9 mouse cellular contexts compared by ENCODE assay signal in genomic region chr2:166009393-166009947, GRCm38 (mm10). TPM values are rescaled to one million over a fixed set of nuclear protein-coding genes. Genes with fewer than 3 reads are reported as not detected.
DNase-seq lines count a peak whose midpoint lies in the region; ATAC-seq and TF ChIP-seq lines count a peak whose summit lies in the region.
"Had no signal": no experiment of that assay in that cellular context is flagged by ENCODE, and none has a peak within 500 bp of the region (broad histone marks: within the 10 kb centered on the region; RNA-seq: fewer than 3 reads in every experiment).

No protein-coding gene starts in this region.

- peaks cover 50% of the 10 kb centered on the region for H3K4me1 ChIP-seq in kidney, adult 2 months (ENCODE audit: control insufficient read depth, insufficient read depth, low read length)
- peaks cover 19% of the 10 kb centered on the region for H3K4me1 ChIP-seq in kidney, embryonic 14.5 days (ENCODE audit: control insufficient read depth, insufficient read depth, low read length)
- peaks cover 17% of the 10 kb centered on the region for H3K4me1 ChIP-seq in cerebellum, adult 2 months (ENCODE audit: control insufficient read depth, insufficient read depth, low read length)

- no peak overlapping the region for H3K4me3 ChIP-seq in kidney, adult 2 months (ENCODE audit: insufficient read depth, low read depth, low read length)
- H3K4me3 ChIP-seq in kidney, embryonic 14.5 days (ENCODE audit: low read length), result no peak overlapping the region
- no peak overlapping the region for H3K4me3 ChIP-seq in cerebellum, adult 2 months (replicated peaks; ENCODE audit: insufficient read depth, low read depth, low read length)
- H3K4me3 ChIP-seq: lung, embryonic 15.5 days had no signal

- H3K27me3 ChIP-seq in kidney, adult 2 months (replicated peaks; ENCODE audit: control insufficient read depth, insufficient read depth, low read length), result no peaks in the 10 kb centered on the region
- no peaks in the 10 kb centered on the region for H3K27me3 ChIP-seq in kidney, embryonic 14.5 days (ENCODE audit: control insufficient read depth, insufficient read depth, low read length)
- no peaks in the 10 kb centered on the region for H3K27me3 ChIP-seq in cerebellum, adult 2 months (ENCODE audit: control insufficient read depth, insufficient read depth, low read length)
- H3K27me3 ChIP-seq: lung, embryonic 15.5 days had no signal

- H3K9ac ChIP-seq in kidney, embryonic 14.5 days (ENCODE audit: low read depth, low read length), result no peak overlapping the region
- H3K9ac ChIP-seq: lung, embryonic 15.5 days had no signal

- no peaks in the 10 kb centered on the region; the same call in 1 of the 2 replicates for H3K36me3 ChIP-seq in kidney, adult 2 months (ENCODE audit: control insufficient read depth, insufficient read depth, low read length)
- no peaks in the 10 kb centered on the region for H3K36me3 ChIP-seq in kidney, embryonic 14.5 days (ENCODE audit: control insufficient read depth, insufficient read depth, low read length)
- H3K36me3 ChIP-seq: lung, embryonic 15.5 days had no signal

- intact Hi-C loops in gastrocnemius, postnatal 36 days (cut with DNase I), result no loop called here
- intact Hi-C loops in left cerebral cortex, postnatal 4 days (cut with DNase I), result no loop called here

- no peak for DNase-seq in kidney, adult 2 months
- peak; percentile 40 to 53 for DNase-seq in cerebellum, adult 2 months
- peak; percentile 44 to 45 for DNase-seq in gastrocnemius, postnatal 36 days
- peak; percentile 68 for DNase-seq in left cerebral cortex, postnatal 4 days
- DNase-seq in yolk sac, embryonic 10.5 days (ENCODE audit: low spot score), result no peak
- no peak for DNase-seq in thymus, postnatal 0 days (ENCODE audit: low spot score)
- DNase-seq in ovary, postnatal 14 days (ENCODE audit: low spot score), result no peak

- H3K27ac ChIP-seq in kidney, adult 2 months (ENCODE audit: insufficient read depth, low read depth, low read length), result peak overlapping the region; percentile 6
- H3K27ac ChIP-seq in kidney, embryonic 14.5 days (ENCODE audit: low read depth, low read length), result no peak overlapping the region
- no peak overlapping the region; the same call in 1 of the 2 replicates for H3K27ac ChIP-seq in cerebellum, adult 2 months (ENCODE audit: insufficient read depth, low read length)
- H3K27ac ChIP-seq: lung, embryonic 15.5 days had no signal

- no peak for TF ChIP-seq POLR2A in kidney, adult 2 months (IDR thresholded peaks at IDR 0.05; ENCODE audit: low read depth, low read length)
- TF ChIP-seq POLR2A in cerebellum, adult 2 months (IDR thresholded peaks at IDR 0.05; ENCODE audit: borderline replicate concordance, insufficient read depth, low read length), result no peak

- H3K9me3 ChIP-seq in kidney, embryonic 14.5 days (ENCODE audit: control insufficient read depth, low read length), result no peaks in the 10 kb centered on the region
- H3K9me3 ChIP-seq: lung, embryonic 15.5 days had no signal

- H3K4me2 ChIP-seq in kidney, embryonic 14.5 days (replicated peaks; ENCODE audit: low read depth, low read length), result no peak overlapping the region
- H3K4me2 ChIP-seq: lung, embryonic 15.5 days had no signal

- 46% methylated on average over 3 of the region's 3 CpGs for WGBS in kidney, adult 2 months
- WGBS in kidney, embryonic 14.5 days, result 79% methylated on average over 3 of the region's 3 CpGs
- 40% methylated on average over 3 of the region's 3 CpGs for WGBS in cerebellum, adult 2 months

- TF ChIP-seq CTCF in kidney, adult 2 months (conservative IDR thresholded peaks at IDR 0.05; ENCODE audit: insufficient read depth, insufficient read length, low read depth, low read length), result no peak
- TF ChIP-seq CTCF in cerebellum, adult 2 months (IDR thresholded peaks at IDR 0.05; ENCODE audit: borderline replicate concordance, insufficient read depth, low read depth, low read length), result no peak

- no peak for ATAC-seq in kidney, embryonic 14.5 days (ENCODE audit: low FRiP score, low TSS enrichment)

RNA-seq across cellular contexts. Expression of gene Ncoa3, which starts 17.0 kb away (rescaled TPM):
- 36.3 and 42.0 TPM in 2 replicates for polyA plus RNA-seq in kidney, adult 2 months (2012; rRNA removed)
- 18.1 and 23.2 TPM in 2 replicates for polyA plus RNA-seq in kidney, embryonic 14.5 days (2014; fragmentation: Nextera tagmentation; extraction: Ambion mirVana)
- polyA plus RNA-seq in cerebellum, adult 2 months (2012; rRNA removed), result 23.6 and 23.7 TPM in 2 replicates
- total RNA-seq in gastrocnemius, postnatal 36 days (2021), result 10 to 100 TPM; 13.5 to 13.9 TPM
- total RNA-seq in left cerebral cortex, postnatal 4 days (2021), result 10 to 100 TPM; 36.0 to 41.3 TPM
- 18.2 and 20.4 TPM in 2 replicates for polyA plus RNA-seq in thymus, postnatal 0 days (2015; fragmentation: Nextera tagmentation; extraction: Ambion mirVana)

Comparison
In these comparisons a context has a peak if more than half of its experiments do, and no peak if none do; other contexts are left out.
1. DNase-seq: peak in cerebellum, adult 2 months (2 of 2), gastrocnemius, postnatal 36 days (2 of 2) and left cerebral cortex, postnatal 4 days (single experiment); none in kidney, adult 2 months (single experiment), yolk sac, embryonic 10.5 days (single experiment), thymus, postnatal 0 days (single experiment) and ovary, postnatal 14 days (single experiment).